Mouse (Mus musculus) spleen, postnatal 10 days (tissue): ENCODE results near the gene Dgke.
"Not testable (repeated sequence)": the region's sequence is repeated elsewhere in the genome, so short reads cannot be mapped to it uniquely, and the experiment has no call there.

Source experiments
- DNase-seq, 2 experiments: peaks; one replicate each; pipeline ENCODE4 v3.0.0; 2021 to 2022; ENCODE audit warnings: low spot score in 2 of 2

Gene Dgke

GRCm38 (mm10) chr11:89074783-89075413, 8.2 kb upstream of the Dgke start:
- no peak for DNase-seq

GRCm38 (mm10) chr11:89073541-89073940, 6.9 kb upstream of the Dgke start, which contains the start of gene Gm525:
TSS of gene Gm525 (plus strand) at chr11:89073841.
- no peak for DNase-seq

GRCm38 (mm10) chr11:89071522-89071921, 4.9 kb upstream of the Dgke start:
- no peak for DNase-seq

- DNase-seq, result peak; percentile 60 to 83
Measured at GRCm38 (mm10) chr11:89069303-89069702, 2.7 kb upstream of the Dgke start.

- DNase-seq, result no peak
Measured at GRCm38 (mm10) chr11:89068649-89069048, 2.0 kb upstream of the Dgke start.

GRCm38 (mm10) chr11:89067871-89068490, 1.3 kb upstream of the Dgke start:
- DNase-seq, result peak in 1 of 2 experiments; percentile 54

- no peak for DNase-seq
Measured at GRCm38 (mm10) chr11:89067301-89067822, 712 bp upstream of the Dgke start.

- DNase-seq, result no peak
Measured at GRCm38 (mm10) chr11:89066126-89066525, 524 bp downstream of the Dgke start.

- peak; percentile 46 to 74 for DNase-seq
Measured at GRCm38 (mm10) chr11:89065297-89065696, 1.4 kb downstream of the Dgke start.

GRCm38 (mm10) chr11:89064312-89064711, 2.3 kb downstream of the Dgke start:
- no peak for DNase-seq

- no peak for DNase-seq
Measured at GRCm38 (mm10) chr11:89061362-89061761, 5.3 kb downstream of the Dgke start.

GRCm38 (mm10) chr11:89060423-89061089, 6.1 kb downstream of the Dgke start:
- DNase-seq, result peak; percentile 76 to 94

GRCm38 (mm10) chr11:89059919-89060422, 6.7 kb downstream of the Dgke start:
- DNase-seq, result peak; percentile 35 to 53

- DNase-seq, result peak in 1 of 2 experiments; percentile 50
Measured at GRCm38 (mm10) chr11:89058515-89059270, 8.0 kb downstream of the Dgke start.

GRCm38 (mm10) chr11:89055931-89056690, 10.5 kb downstream of the Dgke start:
- no peak for DNase-seq

GRCm38 (mm10) chr11:89051767-89052166, 14.9 kb downstream of the Dgke start:
- DNase-seq, result no peak

GRCm38 (mm10) chr11:89046021-89046420, 20.6 kb downstream of the Dgke start:
- DNase-seq, result no peak

GRCm38 (mm10) chr11:89045501-89045900, 21.1 kb downstream of the Dgke start:
- DNase-seq, result not testable (repeated sequence)

- no peak for DNase-seq
Measured at GRCm38 (mm10) chr11:89043046-89043445, 23.6 kb downstream of the Dgke start.

- DNase-seq, result not testable (repeated sequence)
Measured at GRCm38 (mm10) chr11:89041073-89041472, 25.6 kb downstream of the Dgke start.

- DNase-seq, result peak; percentile 52 to 80
Measured at GRCm38 (mm10) chr11:89039325-89039724, 27.3 kb downstream of the Dgke start.
